7 mouse cellular contexts compared by ENCODE assay signal in the genomic region with DNA sequence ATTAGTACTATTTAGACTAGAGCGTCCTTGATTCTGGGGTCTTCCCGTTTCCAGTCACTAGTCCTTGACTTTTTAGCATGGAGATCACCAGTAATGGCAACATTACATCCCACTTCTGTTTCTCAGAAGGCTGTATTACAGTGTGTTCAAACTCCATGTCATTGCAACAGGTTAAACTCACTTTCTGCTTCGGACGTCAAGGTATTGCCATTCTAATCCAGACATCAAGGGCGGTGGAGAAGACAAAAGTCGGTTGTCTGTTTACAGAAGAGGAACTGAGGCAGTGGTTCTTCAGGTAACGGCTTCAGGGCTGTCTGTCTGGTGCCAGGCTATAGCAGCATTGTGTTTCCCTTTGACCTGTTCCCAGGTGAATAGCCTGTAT. TPM values are rescaled to one million over a fixed set of nuclear protein-coding genes. Genes with fewer than 3 reads are reported as not detected.
DNase-seq lines count a peak whose midpoint lies in the region; ATAC-seq and TF ChIP-seq lines count a peak whose summit lies in the region.

No protein-coding gene starts in this region.

- peak overlapping the region; percentile 98; the same call in 1 of the 2 replicates for H3K27ac ChIP-seq in spleen, adult 2 months (ENCODE audit: insufficient read depth, low read length)
- no peak overlapping the region for H3K27ac ChIP-seq in forebrain, embryonic 13.5 days
- peak overlapping the region; percentile 92 for H3K27ac ChIP-seq in liver, embryonic 13.5 days
- peak overlapping the region; percentile 98 for H3K27ac ChIP-seq in stomach, postnatal 0 days (replicated peaks)

- TF ChIP-seq CTCF in spleen, adult 2 months (IDR thresholded peaks at IDR 0.05; ENCODE audit: extremely low read depth, insufficient read depth, insufficient read length, insufficient replicate concordance) = no peak
- no peak for TF ChIP-seq CTCF in stomach, postnatal 0 days (IDR thresholded peaks at IDR 0.05; ENCODE audit: low read depth)

- WGBS in spleen, adult 2 months = 6% methylated on average over 7 of the region's 7 CpGs
- 77% methylated on average over 7 of the region's 7 CpGs for WGBS in forebrain, embryonic 13.5 days
- 26% methylated on average over 7 of the region's 7 CpGs for WGBS in liver, embryonic 13.5 days (ENCODE audit: insufficient replicate concordance)
- WGBS in stomach, postnatal 0 days = 40% methylated on average over 7 of the region's 7 CpGs

- DNase-seq in spleen, adult 2 months (ENCODE audit: low read depth in 1 of 2, low spot score in 2 of 2) = no peak
- DNase-seq in spleen, adult 18-20 months = no peak
- DNase-seq in liver, embryonic 13.5 days = no peak
- DNase-seq in stomach, postnatal 0 days (ENCODE audit: low spot score) = no peak
- no peak for DNase-seq in layer of hippocampus, postnatal 10 days (ENCODE audit: low spot score in 2 of 2)
- DNase-seq in thymus, postnatal 4 days = no peak

- peaks cover 16% of the 10 kb centered on the region; the same call in 1 of the 2 replicates for H3K4me1 ChIP-seq in spleen, adult 2 months (ENCODE audit: control insufficient read depth, insufficient read depth, insufficient read length)
- H3K4me1 ChIP-seq in forebrain, embryonic 13.5 days = peaks cover 27% of the 10 kb centered on the region
- peaks cover 81% of the 10 kb centered on the region for H3K4me1 ChIP-seq in liver, embryonic 13.5 days (replicated peaks)
- H3K4me1 ChIP-seq in stomach, postnatal 0 days (replicated peaks; ENCODE audit: control insufficient read depth, insufficient read depth) = peaks cover 26% of the 10 kb centered on the region

- H3K4me3 ChIP-seq in spleen, adult 2 months (ENCODE audit: extremely low read depth, insufficient read depth, insufficient read length) = peak overlapping the region; percentile 70
- peak overlapping the region; percentile 63; the same call in 1 of the 2 replicates for H3K4me3 ChIP-seq in forebrain, embryonic 13.5 days
- H3K4me3 ChIP-seq in liver, embryonic 13.5 days (replicated peaks) = peak overlapping the region; percentile 84
- H3K4me3 ChIP-seq in stomach, postnatal 0 days (ENCODE audit: low read depth, low read length) = peak overlapping the region; percentile 75

- no peaks in the 10 kb centered on the region for H3K9me3 ChIP-seq in forebrain, embryonic 13.5 days (replicated peaks)
- H3K9me3 ChIP-seq in liver, embryonic 13.5 days (replicated peaks) = no peaks in the 10 kb centered on the region
- no peaks in the 10 kb centered on the region for H3K9me3 ChIP-seq in stomach, postnatal 0 days (ENCODE audit: control insufficient read depth, low read length)

- ATAC-seq in forebrain, embryonic 13.5 days = no peak
- no peak for ATAC-seq in liver, embryonic 13.5 days (ENCODE audit: low read depth)
- ATAC-seq in stomach, postnatal 0 days (ENCODE audit: low FRiP score, low TSS enrichment) = no peak

- H3K36me3 ChIP-seq in spleen, adult 2 months (ENCODE audit: control insufficient read depth, insufficient read depth, low read length) = peaks cover 21% of the 10 kb centered on the region
- peaks cover 30% of the 10 kb centered on the region for H3K36me3 ChIP-seq in forebrain, embryonic 13.5 days (ENCODE audit: poor library complexity, severe bottlenecking)
- peaks cover 42% of the 10 kb centered on the region for H3K36me3 ChIP-seq in liver, embryonic 13.5 days
- H3K36me3 ChIP-seq in stomach, postnatal 0 days (ENCODE audit: control insufficient read depth, insufficient read depth, low read length) = peaks cover 9% of the 10 kb centered on the region

- no peak for TF ChIP-seq POLR2A in spleen, adult 2 months (IDR thresholded peaks at IDR 0.05; ENCODE audit: low read depth, low read length)

- peak overlapping the region; percentile 83 for H3K9ac ChIP-seq in forebrain, embryonic 13.5 days
- H3K9ac ChIP-seq in liver, embryonic 13.5 days = peak overlapping the region; percentile 93
- peak overlapping the region; percentile 89 for H3K9ac ChIP-seq in stomach, postnatal 0 days (ENCODE audit: low read length)

- no peak for TF ChIP-seq EP300 in stomach, postnatal 0 days (optimal IDR thresholded peaks at IDR 0.05)

- no peaks in the 10 kb centered on the region for H3K27me3 ChIP-seq in spleen, adult 2 months (ENCODE audit: control insufficient read depth, insufficient read depth, low read length)
- no peaks in the 10 kb centered on the region for H3K27me3 ChIP-seq in forebrain, embryonic 13.5 days
- no peaks in the 10 kb centered on the region for H3K27me3 ChIP-seq in liver, embryonic 13.5 days
- H3K27me3 ChIP-seq in stomach, postnatal 0 days (ENCODE audit: control insufficient read depth, insufficient read depth, low read length) = no peaks in the 10 kb centered on the region

- peak overlapping the region; percentile 84 for H3K4me2 ChIP-seq in forebrain, embryonic 13.5 days
- H3K4me2 ChIP-seq in liver, embryonic 13.5 days = peak overlapping the region; percentile 91
- peak overlapping the region; percentile 79 for H3K4me2 ChIP-seq in stomach, postnatal 0 days (replicated peaks; ENCODE audit: low read depth)

RNA-seq across cellular contexts. Expression of gene Mgat1, which starts 7.4 kb away (rescaled TPM):
- polyA plus RNA-seq in spleen, adult 2 months (2012; rRNA removed) = 222 and 255 TPM in 2 replicates
- 25.5 and 30.6 TPM in 2 replicates for polyA plus RNA-seq in forebrain, embryonic 13.5 days (2015; fragmentation: Nextera tagmentation; extraction: Ambion mirVana)
- 32.0 and 32.6 TPM in 2 replicates for polyA plus RNA-seq in liver, embryonic 13.5 days (2015; fragmentation: Nextera tagmentation; extraction: Ambion mirVana)
- polyA plus RNA-seq in stomach, postnatal 0 days (2015; fragmentation: Nextera tagmentation; extraction: Ambion mirVana) = 42.7 and 43.4 TPM in 2 replicates
- 10 to 100 TPM; 43.9 to 50.2 TPM for total RNA-seq in layer of hippocampus, postnatal 10 days (2021)

RNA-seq across cellular contexts. Expression of gene Olfr1393, which starts 26.7 kb away (rescaled TPM):
- polyA plus RNA-seq in spleen, adult 2 months (2012; rRNA removed) = 0.06 TPM in 2 replicates
- polyA plus RNA-seq in forebrain, embryonic 13.5 days (2015; fragmentation: Nextera tagmentation; extraction: Ambion mirVana) = 0.08 and 0.13 TPM in 2 replicates
- not detected in 2 replicates for polyA plus RNA-seq in liver, embryonic 13.5 days (2015; fragmentation: Nextera tagmentation; extraction: Ambion mirVana)
- polyA plus RNA-seq in stomach, postnatal 0 days (2015; fragmentation: Nextera tagmentation; extraction: Ambion mirVana) = not detected in 2 replicates
- not detected for total RNA-seq in layer of hippocampus, postnatal 10 days (2021)

RNA-seq across cellular contexts. Expression of gene Olfr1392, which starts 33.7 kb away (rescaled TPM):
- polyA plus RNA-seq in spleen, adult 2 months (2012; rRNA removed) = not detected in 2 replicates
- polyA plus RNA-seq in forebrain, embryonic 13.5 days (2015; fragmentation: Nextera tagmentation; extraction: Ambion mirVana) = not detected in 2 replicates
- polyA plus RNA-seq in liver, embryonic 13.5 days (2015; fragmentation: Nextera tagmentation; extraction: Ambion mirVana) = not detected in 2 replicates
- 0.10 TPM in 1 of 2 replicates, not detected in the other for polyA plus RNA-seq in stomach, postnatal 0 days (2015; fragmentation: Nextera tagmentation; extraction: Ambion mirVana)
- under 1 TPM; 0.11 to 0.14 TPM for total RNA-seq in layer of hippocampus, postnatal 10 days (2021)

RNA-seq across cellular contexts. Expression of gene Zfp62, which starts 48.3 kb away (rescaled TPM):
- polyA plus RNA-seq in spleen, adult 2 months (2012; rRNA removed) = 1.4 and 2.4 TPM in 2 replicates
- polyA plus RNA-seq in forebrain, embryonic 13.5 days (2015; fragmentation: Nextera tagmentation; extraction: Ambion mirVana) = 58.5 and 58.6 TPM in 2 replicates
- polyA plus RNA-seq in liver, embryonic 13.5 days (2015; fragmentation: Nextera tagmentation; extraction: Ambion mirVana) = 10.7 and 14.2 TPM in 2 replicates
- 9.9 and 10.0 TPM in 2 replicates for polyA plus RNA-seq in stomach, postnatal 0 days (2015; fragmentation: Nextera tagmentation; extraction: Ambion mirVana)
- total RNA-seq in layer of hippocampus, postnatal 10 days (2021) = 10 to 100 TPM; 33.9 to 36.4 TPM

RNA-seq across cellular contexts. Expression of gene Olfr10, which starts 53.2 kb away (rescaled TPM):
- not detected in 2 replicates for polyA plus RNA-seq in spleen, adult 2 months (2012; rRNA removed)
- not detected in 2 replicates for polyA plus RNA-seq in forebrain, embryonic 13.5 days (2015; fragmentation: Nextera tagmentation; extraction: Ambion mirVana)
- polyA plus RNA-seq in liver, embryonic 13.5 days (2015; fragmentation: Nextera tagmentation; extraction: Ambion mirVana) = not detected in 2 replicates
- polyA plus RNA-seq in stomach, postnatal 0 days (2015; fragmentation: Nextera tagmentation; extraction: Ambion mirVana) = not detected in 2 replicates
- under 1 TPM in 1 of 2 experiments, not detected in 1; 0.25 TPM for total RNA-seq in layer of hippocampus, postnatal 10 days (2021)
